In the genomic region with DNA sequence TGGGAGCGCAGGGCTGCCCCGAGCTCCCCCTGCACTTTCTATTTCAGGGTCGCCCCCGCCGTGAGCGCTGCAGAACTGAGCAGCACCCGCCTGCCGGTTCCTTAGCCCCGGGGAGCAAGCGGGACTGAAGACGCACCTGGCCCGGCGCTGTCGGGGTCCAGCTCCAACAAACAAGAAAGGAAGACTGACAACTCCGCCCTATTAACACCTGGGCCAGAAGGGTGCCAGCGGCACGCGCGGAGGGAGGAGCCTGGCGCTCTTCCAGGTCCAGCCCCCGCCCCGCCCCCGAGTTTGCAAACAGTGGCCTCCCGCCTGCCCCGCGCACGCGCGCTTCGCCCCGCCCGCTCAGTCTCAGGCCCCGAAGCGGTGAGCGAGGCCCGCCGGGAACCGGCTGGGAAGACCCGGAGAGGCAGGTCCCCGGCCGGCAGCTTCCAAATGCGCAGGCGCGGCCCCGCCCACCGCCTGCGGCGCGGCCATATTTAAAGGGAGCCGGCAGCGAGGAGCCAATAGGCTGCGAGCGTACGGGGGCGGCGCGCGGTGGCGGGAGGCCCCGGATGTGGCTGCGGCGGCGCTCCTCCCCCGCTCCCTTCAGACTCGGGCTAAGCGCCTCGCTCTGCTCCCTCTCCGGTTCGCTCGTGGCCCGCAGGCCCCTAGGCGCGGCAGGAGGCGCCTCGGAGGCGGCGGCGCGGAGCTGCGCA, we compare ENCODE assay signal across 8 mouse cellular contexts. TPM values are rescaled to one million over a fixed set of nuclear protein-coding genes. Genes with fewer than 3 reads are reported as not detected.
DNase-seq lines count a peak whose midpoint lies in the region; ATAC-seq lines count a peak whose summit lies in the region.

Lsm14b (plus strand) TSS at position 587 of the 698 bp plus-strand sequence.

- H3K4me1 ChIP-seq in megakaryocyte, embryonic 14.5 days = peaks cover 65% of the 10 kb centered on the region

- DNase-seq in ZHBTc4 (ENCODE audit: low read depth, low spot score) = peak; percentile 100
- peak; percentile 98 to 99 for DNase-seq in gastrocnemius, adult 8-10 months (ENCODE audit: low spot score in 2 of 2)
- peak; percentile 85 for DNase-seq in hindlimb bud, embryonic 11.5 days (ENCODE audit: extremely low spot score, low read depth, low spot score)
- peak; percentile 97 to 99 for DNase-seq in left cerebral cortex, adult 8-10 months (ENCODE audit: low spot score in 2 of 2)
- DNase-seq in right cerebral cortex, postnatal 10 days (ENCODE audit: low spot score in 2 of 2) = peak; percentile 98 to 99
- DNase-seq in urinary bladder, postnatal 25 days (ENCODE audit: low spot score) = peak; percentile 97

- peaks cover 33% of the 10 kb centered on the region for H3K36me3 ChIP-seq in megakaryocyte, embryonic 14.5 days (replicated peaks; ENCODE audit: low read length)

- no peaks in the 10 kb centered on the region for H3K9me3 ChIP-seq in megakaryocyte, embryonic 14.5 days

- peaks cover 32% of the 10 kb centered on the region for H3K27me3 ChIP-seq in megakaryocyte, embryonic 14.5 days (replicated peaks)

- ATAC-seq in common myeloid progenitor, adult 5-6 weeks (replicated peaks; ENCODE audit: low read depth, poor library complexity, severe bottlenecking) = peak; percentile 78

- H3K4me3 ChIP-seq in megakaryocyte, embryonic 14.5 days (replicated peaks) = peak within 1 kb of the TSS; percentile 98

RNA-seq across cellular contexts. Expression of gene Lsm14b, which starts in this region (rescaled TPM):
- total RNA-seq in common myeloid progenitor, adult 5-6 weeks (2017) = 27.1 and 45.8 TPM in 2 replicates
- 10 to 100 TPM; 48.2 to 51.7 (median 50.2) TPM for total RNA-seq in gastrocnemius, adult 8-10 months (2022)
- 100 to 1,000 TPM in 3 of 4 experiments, 10 to 100 TPM in 1; 99.1 to 113 (median 109) TPM for total RNA-seq in left cerebral cortex, adult 8-10 months (2022)
- polyA plus RNA-seq in megakaryocyte, embryonic 14.5 days (2012; ENCODE audit: insufficient read depth, low replicate concordance) = 17.3 and 46.0 TPM in 2 replicates

Comparison
In these comparisons a context has a peak if more than half of its experiments do, and no peak if none do; other contexts are left out.
1. Peak in every context shown above with its lines: DNase-seq, ATAC-seq and H3K4me3 ChIP-seq.